Mouse (Mus musculus) fat pad, adult 2 months (tissue): ENCODE results near the gene Eif3c.

Experiments used
- DNase-seq: peaks from one replicate; pipeline ENCODE4 v3.0.0-alpha.2; 2011; ENCODE audit warnings: low read depth, low spot score; ENCODE audit errors: extremely low read depth

The Eif3c gene

DNA sequence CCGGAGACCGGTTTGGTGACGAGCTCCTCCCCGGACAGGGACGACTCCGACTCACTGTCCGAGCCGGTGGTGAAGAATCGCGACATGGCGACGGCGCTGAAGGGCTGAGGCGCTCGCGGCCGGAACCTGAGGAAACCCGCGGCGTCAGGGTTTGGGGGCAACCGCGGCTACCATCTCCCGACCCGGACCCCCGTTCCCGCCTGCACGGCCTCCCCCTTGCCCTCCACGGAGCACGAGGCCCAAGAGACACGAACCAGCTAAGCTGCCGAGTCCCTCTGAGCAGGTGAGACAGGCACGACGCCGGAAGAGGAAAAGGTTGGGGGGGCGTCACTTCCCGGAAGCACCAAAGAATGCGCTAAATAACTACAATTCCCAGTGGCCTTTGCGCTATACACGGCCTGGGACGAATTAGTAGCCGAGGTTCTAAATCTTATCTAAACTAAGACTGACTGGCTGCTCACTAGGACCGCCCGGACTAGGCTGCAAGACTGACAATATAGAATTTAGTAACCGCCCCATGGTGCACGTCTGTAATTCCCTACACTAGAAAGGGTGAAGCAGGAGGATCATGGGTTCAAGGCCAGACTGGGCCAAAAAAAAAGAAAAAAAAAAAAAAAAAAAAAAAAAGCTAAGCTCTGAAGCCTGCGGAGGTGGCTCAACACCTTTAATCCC is at the start of gene Eif3c:
Gene Eif3c (minus strand): TSS at position 318 of the 672 bp plus-strand sequence.
- peak; percentile 83 for DNase-seq

DNA sequence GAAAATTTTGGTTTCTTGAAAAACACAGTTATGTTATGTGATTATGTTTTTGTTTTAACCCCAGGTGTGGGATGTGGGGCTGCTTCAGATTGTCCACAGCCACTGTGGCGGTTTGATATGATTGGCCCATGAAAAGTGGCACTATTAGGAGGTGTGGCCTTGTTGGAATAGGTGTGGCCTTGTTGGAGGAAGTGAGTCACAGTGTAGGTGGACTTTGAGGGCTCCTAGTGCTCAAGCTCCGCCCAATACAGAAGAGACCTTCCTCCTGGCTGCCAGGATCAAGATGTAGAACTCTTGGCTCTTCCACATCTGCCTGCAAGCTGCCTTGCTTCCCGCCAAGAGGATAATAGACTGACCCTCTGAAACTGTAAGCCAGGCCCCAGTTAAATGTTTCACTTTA is 46.5 kb upstream of the Eif3c start:
- DNase-seq = no peak

DNA sequence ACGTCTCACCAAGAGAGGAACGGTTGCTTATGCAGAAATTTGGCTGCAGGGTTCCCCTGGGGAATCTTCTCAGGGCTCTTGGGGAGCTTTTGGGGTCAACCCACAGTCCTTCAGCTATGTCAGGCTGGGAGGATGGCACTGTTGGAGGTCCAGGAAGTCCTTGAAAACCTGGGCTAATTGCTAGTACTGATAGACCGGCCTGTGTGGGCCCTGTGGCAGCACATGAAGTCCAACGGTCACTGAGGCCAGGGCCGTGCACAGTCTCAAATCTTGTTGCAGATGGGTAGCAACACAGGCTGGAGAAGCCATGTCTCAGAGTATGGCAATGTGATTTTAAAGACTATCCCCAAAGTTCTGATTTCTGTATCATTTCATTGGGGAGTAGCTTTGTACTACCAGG is 41.6 kb upstream of the Eif3c start:
- DNase-seq = no peak

DNA sequence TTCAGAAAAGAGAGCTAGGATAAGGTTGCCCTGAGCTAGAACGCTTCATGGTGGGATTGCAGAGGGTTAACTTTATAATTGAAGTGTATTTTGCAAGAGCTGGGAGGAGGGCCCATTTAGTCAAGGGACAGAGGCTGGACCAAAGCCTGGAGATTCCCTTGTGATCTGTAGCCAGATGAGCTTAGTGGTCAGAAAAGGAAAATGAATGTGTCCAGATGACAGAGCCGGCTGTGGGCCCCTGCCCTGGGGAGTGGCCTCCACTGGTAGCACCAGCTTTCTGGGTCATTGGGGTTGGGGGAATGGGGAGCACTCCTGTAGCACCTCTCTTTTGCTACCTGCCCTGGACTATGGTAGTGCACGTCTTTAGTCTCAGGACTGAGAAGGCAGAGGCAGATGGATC is 40.9 kb upstream of the Eif3c start:
- no peak for DNase-seq

DNA sequence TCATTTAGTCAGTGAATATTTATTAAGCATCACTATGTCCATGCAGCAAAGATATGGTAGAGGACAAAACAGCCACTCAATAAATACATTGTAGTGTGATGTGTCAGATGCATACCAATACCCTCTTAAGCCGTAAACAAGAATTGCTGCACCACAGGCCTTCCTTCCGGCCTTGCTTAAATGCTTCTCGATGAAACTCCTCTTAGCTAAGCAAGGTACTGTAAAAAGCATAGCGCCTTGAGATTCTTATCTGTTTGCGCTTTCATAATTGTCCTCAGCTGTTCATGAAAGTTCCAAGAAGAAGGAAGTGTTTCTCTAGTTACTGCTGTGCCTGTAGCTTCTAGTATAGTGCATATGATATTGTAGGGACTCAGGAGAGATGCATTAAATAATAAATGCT is 40.4 kb upstream of the Eif3c start:
- no peak for DNase-seq

DNA sequence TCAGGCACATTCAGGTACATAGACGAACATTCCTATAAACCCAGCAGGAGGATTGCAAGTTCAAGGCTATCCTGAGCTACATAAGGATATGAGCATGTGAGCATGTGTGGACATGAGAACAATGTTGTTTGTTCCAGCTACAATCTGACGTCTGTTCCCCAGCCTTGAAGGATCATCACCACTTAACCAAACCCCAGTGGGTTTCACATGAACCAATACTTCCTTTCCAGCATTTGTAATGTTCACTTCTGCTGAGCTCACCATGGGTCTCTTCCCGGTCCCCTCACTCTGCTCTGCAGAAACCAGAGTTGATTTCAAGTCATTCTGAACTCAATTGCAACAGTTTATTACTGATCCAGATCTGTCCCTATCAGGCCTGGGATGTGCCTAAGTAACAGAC is 36.4 kb upstream of the Eif3c start:
- DNase-seq = no peak

GRCm38 (mm10) chr7:126601896-126602295 is 35.7 kb upstream of the Eif3c start:
- no peak for DNase-seq

- DNase-seq = no peak
Measured at GRCm38 (mm10) chr7:126598919-126599318, 32.7 kb upstream of the Eif3c start.

- no peak for DNase-seq
Measured at GRCm38 (mm10) chr7:126596414-126596813, 30.2 kb upstream of the Eif3c start.

DNA sequence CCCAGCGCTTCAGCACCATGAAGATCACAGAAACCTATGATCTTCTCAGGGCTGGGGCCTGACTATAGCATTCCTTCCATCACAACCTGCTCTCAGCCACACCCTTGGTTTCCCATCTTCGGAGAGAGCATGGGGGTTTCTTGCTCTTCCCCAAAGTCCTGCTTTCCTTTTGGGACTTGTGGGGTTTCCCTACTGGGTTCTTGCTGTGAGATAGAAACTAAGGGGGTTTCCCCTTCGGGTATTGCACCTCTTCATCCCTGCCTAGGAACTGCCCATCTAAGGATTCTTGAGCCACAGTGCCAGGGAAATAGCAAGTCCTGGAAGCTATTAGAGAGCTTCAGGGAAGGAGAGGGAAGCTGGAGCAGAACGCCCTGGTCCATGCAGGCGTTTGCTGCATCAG is 29.7 kb upstream of the Eif3c start:
- DNase-seq = no peak

DNA sequence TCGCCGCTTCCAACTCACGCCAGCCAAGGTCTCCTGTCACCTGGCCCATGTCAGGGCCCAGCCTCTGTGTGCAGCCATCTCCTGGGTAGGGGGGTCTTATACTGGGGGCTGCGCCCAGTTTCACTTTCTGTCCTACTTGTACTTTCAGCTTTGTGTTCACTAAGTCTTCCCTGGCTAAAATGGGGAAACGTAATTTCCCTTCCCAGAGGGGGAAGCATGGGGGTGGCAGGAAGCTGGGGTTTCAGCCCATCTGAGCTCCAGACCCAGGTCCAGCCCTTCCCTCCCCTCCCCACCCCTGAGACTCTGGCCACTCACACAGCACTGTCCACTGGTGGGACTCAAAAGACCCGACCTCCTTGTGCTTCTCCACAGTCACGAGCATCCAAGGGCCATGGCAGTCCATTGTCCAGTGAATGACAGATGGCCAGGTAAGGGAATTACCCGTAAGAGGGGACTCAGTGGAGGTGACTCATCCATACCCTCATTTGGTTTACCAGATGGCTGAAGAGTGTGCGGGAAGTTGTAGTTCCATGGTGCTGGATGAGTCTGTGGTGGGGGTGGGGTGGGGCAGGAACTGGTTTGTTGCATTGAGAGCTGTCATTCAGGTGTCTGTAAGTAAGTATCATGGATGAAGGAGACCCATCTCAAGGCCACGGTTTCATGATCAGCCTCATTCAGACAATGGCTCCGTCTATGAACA is 28.8 kb upstream of the Eif3c start, which contains the start of gene Il27:
Gene Il27 (minus strand): TSS at position 80 of the 700 bp plus-strand sequence.
- DNase-seq = no peak

GRCm38 (mm10) chr7:126587779-126588178 is 21.6 kb upstream of the Eif3c start:
- no peak for DNase-seq

DNA sequence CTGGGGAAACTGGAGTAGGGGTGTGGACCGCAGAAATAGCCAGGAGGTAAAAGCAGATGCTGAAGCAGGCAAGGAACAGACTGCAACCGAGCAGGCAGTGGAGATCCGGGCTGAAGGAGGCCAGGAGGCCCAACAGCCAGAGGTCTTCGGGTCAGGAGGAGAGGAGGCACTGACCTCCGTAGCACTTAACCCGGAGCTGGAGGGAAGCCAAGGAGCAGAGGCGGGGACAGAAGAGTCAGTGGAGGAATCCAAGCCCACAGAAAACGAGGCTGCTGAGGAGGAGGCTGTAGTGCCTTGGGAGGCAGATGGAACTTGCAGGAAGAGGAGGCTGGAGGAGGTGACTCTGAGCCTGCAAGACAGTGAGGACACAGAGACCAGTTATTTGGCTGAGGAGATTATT is 20.6 kb upstream of the Eif3c start:
- no peak for DNase-seq

DNA sequence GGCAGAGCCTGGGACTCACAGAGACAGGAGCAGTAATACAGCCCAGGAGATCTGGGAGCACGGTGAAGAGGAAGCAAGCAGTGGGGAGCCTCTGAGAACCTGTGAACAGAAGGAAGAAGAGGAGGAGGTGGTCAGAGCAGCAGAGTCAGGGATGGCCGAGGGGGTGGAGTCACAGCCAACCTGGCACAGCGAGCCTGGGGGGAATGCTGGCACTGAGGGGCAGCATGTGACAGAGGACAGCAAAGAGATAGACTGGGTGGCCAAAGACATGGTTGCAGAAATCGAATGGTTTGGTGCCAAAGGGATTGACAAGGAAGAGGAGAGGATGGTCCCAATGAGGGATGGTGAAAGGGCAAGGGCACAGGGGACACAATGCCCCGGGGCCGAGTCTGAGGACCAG is 19.5 kb upstream of the Eif3c start, which contains the start of gene Cln3:
Gene Cln3 (minus strand): TSS at position 101 of the 400 bp plus-strand sequence.
- no peak for DNase-seq

DNA sequence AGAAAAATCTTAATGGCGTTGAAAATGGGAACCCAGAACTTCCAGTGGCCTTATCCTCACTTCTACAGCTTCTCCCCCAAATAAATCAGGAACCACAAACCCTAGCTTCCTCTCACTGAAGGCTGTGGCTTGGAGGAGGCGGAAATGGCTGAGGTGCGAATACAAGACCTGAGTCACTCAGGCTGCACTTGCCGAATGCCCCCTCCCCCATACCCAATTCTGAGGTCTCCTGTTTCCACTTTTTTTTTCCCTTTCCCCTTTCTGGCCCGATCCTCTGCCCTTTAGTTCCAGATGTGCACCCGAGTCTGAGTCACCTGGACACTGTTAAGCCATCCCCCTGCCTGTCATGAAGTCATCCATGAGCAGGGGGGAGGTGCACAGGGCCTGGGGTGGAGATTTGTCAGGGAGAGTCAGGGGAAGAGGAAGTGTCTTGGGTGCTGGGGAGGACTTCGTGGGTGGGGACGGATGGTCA is 18.3 kb upstream of the Eif3c start, which contains the start of gene Apobr:
Gene Apobr (plus strand): TSS at position 437 of the 472 bp plus-strand sequence.
- no peak for DNase-seq

GRCm38 (mm10) chr7:126583761-126584160 is 17.6 kb upstream of the Eif3c start:
- no peak for DNase-seq

DNA sequence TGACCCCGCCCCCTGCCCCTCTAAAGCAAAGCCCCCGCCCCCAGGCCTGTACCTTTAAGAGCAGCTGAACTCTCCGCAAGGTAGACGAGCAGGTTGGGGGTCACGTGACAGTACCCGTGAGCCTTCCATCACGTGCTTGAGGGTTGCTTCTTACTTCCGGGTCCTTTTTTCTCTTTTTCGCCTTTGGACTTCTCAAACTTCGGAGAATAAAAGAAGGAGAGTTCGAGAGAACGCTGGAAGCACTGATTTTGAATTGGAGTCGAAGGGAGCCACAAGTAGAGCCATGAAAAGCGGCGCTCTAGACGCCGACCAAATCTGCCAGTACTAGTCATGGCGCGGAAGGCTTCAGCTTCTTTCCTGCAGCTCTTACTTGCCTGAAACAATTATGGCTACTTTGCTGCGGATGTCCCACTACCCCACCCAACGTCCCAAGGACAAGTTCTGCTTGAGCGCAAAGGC is 17.1 kb upstream of the Eif3c start:
- no peak for DNase-seq

- no peak for DNase-seq
Measured at GRCm38 (mm10) chr7:126582759-126583158, 16.5 kb upstream of the Eif3c start.

- no peak for DNase-seq
Measured at GRCm38 (mm10) chr7:126581661-126582060, 15.4 kb upstream of the Eif3c start.

- no peak for DNase-seq
Measured at GRCm38 (mm10) chr7:126579172-126579571, 13.0 kb upstream of the Eif3c start.

GRCm38 (mm10) chr7:126576946-126577345 is 10.7 kb upstream of the Eif3c start:
- no peak for DNase-seq

DNA sequence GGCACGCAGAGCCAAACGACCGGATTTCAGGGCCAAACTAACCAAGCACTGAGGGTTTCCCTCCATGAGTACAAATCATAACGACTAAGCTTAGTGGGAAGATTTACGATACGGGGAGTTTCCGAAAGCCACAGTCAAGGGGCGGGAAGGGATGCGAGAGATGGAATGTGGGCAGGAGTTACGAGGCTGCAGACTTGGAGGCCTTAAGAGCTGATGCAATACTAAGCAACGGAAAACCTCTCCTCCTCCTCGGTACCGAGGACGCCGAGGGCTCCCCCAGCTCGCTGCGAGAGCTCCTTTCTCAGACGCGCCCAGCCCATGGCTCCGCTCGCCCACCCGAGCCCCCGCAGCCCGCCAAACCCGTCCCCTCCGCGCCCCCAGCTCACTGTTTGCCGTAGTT is 518 bp downstream of the Eif3c start:
- DNase-seq = peak; percentile 73
